Mouse (Mus musculus) granulocyte monocyte progenitor cell, adult 5-6 weeks (primary cell): ENCODE measurements at regions not wholly inside any gene's neighbourhood (a gene's known extent, or its start where the extent isn't known, plus 50 kb on each side); places are given as distances from the start of the nearest gene placed in this dataset.

Experiments used
- ATAC-seq: replicated peaks from 2 replicates; pipeline ENCODE4 v1.8.0; 2016; ENCODE audit warnings: mild to moderate bottlenecking, moderate TSS enrichment, inconsistent platforms; ENCODE audit not compliant: poor library complexity, severe bottlenecking

DNA sequence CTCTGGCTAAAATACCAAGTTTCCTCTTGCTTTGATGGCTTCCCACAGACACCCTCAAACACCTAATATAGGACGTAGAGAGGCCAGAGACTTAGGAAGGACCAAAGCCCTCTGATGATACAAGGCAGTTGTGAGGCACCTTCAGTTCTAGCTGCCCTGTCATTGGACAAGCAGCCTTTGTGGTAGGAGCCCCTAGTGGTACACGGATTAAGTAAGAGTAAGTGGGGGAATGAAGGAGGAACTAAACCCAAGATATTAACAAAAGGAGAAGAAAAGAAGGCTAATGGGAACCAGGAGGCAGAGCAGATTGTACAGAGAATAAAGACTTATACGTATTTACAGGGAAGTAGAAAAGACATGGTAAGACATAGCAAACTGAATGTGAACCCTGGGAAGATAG is 352.3 kb upstream of the Tmco5 start:
- peak; percentile 79 for ATAC-seq

DNA sequence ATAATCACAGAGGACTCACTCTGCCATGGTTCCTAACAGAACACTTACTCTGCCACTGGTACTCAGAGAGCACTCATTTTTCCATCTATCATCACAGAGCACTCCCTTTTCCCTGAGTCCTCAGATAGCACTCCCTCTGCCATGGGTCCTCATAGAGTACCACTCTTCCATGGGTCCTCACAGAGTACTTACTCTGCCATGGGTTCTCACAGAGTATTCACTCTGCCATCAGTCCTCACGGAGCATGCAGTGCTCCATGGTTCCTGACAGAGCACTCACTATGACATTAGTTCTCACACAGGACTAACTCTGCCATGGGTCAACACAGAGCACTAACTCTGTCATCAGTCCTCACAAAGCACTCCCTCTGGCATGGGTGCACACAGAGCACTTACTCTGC is 342.0 kb upstream of the Tmco5 start:
- no peak for ATAC-seq

DNA sequence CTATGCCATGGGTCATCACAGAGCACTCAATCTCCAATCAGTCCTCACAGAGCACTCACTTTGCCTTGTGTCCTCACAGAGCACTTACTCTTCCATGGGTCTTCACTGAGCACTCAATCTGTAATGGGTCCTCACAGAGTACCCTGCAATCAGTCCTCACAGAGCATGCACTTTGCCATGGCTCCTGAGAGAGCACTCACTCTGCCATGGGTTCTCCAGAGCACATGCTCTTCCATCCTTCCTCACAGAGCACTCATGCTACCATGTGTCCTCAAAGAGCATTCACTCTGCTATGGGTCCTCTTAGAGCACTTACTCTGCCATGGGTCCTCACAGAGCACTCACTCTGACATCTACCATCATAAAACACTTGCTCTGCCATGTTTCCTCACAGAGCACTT is 319.1 kb upstream of the Tmco5 start:
- no peak for ATAC-seq

DNA sequence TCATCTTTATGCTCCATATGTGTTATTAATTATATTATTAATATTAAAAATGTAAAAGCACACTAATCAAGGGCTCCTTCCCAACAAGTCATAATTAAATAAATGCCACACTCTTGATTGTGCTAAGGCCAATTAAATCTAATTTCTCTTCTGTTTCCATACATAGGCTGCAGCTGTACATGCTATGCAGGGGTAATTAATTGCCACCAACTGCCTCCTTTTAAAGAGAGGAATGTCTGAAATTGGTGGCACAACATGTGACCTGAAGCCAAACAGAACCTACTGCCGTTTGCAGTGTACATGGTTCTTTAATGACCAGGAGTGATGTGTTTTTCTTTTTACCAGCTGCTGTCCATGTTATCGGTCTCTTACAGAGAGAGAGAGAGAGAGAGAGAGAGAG is 294.5 kb upstream of the Tmco5 start:
- no peak for ATAC-seq

DNA sequence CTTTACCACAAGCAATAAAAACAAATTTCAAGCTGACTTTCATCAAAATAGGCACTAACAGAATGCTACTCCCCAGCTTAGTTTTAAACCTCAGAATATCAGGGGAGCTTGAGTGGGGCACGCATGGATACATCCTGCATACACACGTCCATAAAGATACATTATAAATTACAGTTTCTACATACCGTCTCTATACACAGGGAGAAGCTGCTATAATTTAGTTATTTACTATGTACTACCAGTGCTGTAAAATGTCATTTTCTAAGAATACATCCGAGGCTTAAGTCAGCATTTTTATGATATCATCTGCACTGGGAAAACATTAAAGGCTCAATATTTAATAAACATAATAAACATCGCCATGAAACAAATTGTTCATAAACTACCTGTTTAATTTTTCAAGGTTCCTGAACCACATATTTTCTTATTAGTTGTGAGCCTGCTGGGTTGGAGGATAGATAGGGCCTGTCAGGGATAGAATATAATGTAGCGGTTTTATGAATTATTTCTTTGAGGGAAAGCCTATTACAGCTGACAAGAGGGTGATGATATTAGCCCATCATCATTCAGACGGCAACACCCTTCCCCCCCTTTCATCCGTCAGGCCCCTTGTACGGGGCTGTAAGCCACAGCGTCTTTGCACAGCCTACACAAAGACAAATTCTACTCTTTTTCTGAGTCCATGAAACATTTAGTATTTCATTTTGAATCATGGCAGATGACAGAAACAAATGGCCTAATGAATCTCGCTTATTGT is 292.1 kb upstream of the Tmco5 start:
- ATAC-seq: no peak

DNA sequence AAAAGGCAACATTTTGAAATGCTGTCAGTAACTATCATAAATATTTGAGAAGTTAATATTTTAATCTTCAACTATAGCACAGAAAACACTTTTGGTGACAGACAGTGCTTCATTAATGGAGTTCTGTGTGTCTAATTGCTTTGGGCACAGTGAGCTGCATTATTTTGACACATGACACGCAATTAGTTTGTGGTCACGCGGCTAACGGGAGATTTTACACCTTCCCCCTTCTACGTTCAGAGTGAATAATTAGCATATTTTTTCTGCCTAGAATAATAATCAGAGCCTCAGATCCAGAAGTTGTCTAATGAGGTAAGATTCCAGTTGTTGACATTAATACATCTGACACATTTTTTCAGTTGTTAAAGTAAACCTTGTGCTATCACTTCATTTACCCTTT is 272.6 kb upstream of the Tmco5 start:
- ATAC-seq: no peak

DNA sequence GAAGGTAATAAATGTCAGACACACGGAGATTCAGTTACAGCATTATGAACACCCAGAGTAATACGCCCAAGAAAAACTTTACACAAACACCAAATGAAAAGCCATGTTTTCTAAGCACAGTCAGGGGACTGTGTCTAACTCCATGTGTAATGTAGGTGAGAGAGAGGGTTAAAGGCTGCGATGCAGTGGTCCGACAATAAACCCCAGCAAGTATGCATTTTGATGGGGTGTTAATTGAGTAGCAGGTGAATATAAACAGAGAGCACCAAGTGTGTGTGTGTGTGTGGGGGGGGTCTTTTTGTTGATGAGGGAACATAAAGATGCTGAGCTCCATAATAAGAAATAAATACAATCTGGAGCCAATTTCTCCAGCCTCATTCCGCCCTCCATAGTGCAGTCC is 238.6 kb upstream of the Tmco5 start:
- no peak for ATAC-seq

DNA sequence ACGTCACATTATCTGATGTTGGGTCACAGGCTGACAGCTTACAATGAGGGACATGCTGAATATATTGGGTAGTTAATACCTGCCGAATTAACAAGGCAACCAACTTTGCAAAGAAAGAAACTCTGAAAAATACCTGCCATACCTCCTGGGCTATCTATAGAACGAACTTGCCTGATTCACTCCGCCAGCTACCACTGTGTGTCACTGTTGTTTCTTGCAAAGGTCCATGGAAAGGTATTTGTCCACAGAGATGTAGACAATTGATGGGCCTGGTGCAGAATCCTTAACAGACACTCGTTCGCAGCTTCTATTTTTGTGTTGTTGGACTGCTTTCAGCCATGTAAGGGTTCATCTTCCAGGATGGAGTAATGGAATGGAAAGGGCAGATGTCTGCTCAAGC is 226.4 kb upstream of the Tmco5 start:
- no peak for ATAC-seq

DNA sequence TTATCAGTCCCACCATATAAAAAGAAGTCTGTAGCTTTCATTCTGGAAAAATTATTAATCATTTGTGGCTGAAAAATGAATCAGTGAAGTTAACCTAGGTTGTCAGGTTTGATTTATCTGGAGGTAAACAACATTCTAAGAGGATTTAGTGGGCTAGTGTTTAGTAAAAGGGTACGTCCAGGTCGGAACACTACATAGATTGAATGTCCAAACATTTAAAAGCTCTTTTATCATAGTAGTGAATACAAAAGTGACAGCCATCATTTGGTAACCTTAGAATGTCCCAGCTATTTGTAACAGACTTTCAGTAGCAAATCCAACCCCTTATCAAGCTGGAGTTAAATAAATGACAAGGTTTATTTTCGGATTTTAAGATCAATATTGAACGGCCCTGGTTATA is 192.7 kb upstream of the Tmco5 start:
- no peak for ATAC-seq

DNA sequence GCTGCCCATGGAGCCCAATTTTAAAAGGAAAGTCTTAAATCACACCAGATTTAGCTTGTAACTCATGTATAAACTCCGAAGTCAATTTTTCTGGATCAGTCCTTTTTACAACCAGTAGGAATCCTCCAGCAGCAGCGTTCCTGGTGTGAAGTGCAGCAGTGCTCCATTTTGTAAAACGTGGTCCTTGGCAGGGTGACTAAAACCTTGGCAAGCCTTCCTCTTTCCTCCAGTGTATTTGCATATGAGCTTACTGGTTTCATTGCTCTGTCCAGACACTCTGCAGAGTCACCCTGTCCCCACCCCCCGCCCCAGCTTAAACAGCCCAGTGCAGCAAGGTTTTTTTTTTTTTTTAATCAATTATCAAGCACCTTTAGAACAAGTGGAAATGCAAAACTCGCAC is 180.9 kb upstream of the Tmco5 start:
- no peak for ATAC-seq

DNA sequence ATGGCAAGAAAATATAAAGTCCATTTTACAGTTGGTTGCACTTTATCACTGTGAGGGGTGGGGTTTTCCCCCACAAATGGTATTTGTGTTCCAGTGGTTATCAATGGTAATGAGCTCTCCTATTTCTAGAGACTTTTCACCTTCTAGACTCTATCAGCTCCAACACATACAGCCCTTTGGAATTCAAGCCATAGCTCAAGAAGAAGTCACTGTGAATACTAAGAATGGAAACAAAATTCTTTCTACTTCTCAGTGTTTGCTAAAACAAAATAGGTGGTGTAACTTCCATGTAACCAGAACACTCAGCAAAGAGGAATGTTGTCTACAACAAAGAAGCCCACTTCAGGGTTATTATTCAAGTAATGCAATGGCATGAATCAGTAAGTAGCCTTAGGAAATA is 173.8 kb upstream of the Tmco5 start:
- no peak for ATAC-seq

DNA sequence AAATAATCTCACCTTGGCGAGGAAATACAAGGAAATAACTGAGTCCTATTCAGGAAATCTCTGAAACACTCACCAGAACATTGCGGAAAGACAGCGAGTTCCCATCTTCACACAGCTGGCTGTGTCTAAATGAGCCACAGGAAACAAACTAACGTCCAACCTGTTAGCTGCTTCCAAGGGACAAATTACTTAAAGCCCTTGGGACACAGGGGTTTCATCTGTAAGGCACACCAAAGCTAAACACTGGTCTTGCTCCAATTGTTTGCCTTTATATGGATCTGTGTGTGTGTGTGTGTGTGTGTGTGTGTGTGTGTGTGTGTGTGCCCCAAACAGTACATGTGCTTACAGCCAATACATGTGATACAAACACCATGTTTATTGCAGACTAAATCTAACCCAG is 168.9 kb upstream of the Tmco5 start:
- no peak for ATAC-seq

DNA sequence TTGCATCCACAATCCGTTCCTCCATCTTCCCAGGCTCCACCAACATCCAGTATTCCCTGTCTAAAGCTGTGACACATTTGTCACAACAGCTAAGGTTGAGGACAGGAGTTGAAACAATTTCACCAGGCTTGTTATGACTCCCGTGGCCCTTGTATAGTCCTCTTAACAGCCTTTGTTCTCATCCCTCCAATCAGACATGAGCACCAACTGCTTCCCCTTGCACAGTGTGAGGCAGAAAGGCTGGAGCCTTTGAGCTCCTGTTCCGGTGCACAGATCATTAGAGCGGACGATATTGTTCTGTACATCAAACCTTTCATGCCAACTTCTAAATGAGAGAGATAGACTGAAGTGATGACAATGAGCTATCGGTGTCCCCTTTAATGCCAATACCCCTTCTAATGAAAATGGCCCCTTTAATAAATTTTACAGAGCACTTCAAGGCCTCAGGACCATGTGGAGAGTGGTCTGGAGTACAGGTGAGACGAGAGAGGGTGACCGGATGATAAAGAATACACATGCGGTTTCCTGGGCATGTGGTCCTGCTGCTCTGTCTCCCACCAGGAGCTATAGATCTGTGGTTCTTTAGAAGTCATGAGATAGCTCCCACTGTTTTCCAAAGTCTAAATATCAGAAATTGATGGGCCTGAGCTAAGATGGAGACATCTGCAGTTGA is 161.8 kb upstream of the Tmco5 start:
- ATAC-seq: no peak

DNA sequence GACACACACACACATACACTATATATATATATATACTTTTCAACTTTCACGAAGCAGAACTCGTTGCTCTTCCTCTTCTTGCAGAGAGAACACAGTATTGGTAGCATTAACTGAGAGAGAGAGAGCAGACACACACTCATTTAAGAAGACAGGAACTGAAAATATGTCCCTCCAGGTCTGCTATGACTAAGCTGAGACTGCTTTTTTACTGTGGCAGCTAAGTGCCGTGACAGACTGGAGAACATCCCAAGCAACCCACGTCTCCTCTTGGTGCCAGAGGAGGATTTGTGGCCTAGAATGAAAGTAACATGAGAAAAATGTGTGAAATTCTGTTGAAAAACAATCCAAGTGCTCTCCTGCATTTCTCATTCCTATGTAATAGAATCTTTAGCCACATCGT is 159.9 kb upstream of the Tmco5 start:
- no peak for ATAC-seq

DNA sequence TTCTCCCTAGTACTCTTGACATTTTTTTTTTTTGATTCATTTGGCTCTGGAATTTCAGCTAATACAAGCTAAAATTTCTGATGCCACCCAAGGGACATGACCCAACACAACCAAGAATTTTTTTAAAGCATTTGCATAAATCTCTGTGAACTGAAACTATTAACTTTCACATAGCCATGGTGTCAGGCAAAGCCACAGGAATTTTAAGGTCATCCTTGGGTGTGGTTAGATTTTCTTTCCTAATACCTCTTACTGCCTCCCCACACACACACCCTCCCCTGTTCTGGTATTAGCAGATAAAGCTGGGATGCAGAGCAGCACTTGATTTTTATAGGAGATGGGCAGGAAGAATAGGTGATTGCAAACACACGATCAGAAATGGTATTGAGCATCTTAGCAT is 150.9 kb upstream of the Tmco5 start:
- no peak for ATAC-seq

DNA sequence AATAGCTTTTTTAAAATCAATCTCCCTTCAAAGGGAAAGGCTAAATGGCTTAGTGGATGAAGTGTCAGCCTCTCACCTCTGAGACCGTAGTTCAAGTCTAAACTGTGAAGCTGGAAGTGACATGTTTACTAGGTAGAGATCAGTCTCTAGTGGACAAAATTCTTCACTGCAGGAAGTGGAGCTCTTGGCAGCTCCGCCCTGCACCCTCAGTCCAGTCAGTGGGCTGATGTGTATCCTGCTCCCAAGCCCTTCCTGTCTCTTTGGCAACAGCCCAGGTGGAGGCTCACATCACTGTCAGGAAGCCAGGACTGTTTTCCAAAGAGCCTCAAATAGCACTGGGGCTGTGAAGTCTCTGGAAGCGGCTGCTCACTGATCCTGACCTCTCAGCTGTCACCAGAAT is 142.8 kb upstream of the Tmco5 start:
- no peak for ATAC-seq

DNA sequence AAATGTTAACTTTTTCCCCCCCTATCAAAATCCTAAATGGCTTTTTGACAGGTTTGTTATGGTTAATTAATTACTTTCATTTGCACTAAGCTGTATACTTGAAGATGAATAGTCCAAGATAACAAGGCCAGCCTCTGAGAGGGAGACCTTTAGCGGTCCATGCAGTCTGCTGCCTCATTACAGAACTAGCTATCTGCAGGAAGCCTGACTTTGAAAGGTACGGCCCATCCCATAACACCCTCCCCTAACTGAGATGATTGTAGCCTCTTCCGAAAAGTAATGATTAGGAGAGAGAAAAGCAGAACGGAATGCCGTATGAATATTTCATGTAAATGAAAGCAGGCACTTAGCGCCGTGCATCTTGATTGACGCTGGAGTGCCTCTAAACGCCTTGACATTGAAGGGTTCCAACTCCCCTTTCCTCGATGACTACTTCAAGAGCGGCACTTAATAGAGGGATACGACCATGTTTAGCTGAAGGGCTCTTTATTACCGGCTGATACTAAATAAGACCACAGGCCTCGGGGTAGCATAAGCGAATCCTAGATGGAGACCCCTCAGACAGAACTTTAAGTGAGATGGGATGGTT is 109.9 kb upstream of the Tmco5 start:
- ATAC-seq: no peak

DNA sequence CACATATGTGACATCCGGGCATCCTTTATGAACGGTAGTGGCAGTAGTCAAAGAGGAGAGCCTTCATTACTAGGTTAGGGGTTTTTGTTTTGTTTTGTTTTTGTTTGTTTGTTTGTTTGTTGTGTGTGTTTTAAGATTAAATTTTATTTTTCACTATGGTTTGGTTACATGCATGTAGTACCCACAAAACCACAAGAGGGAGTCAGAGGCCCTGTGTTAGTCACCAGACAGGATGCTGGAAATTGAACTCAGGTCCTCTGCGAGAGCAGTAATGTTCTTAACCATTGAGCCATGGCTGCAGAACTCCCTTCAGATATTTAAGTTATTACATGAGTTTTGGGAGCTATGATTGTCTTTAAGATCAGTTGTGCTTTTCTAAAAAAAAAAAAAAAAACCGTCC is 109.3 kb upstream of the Tmco5 start:
- ATAC-seq: no peak

DNA sequence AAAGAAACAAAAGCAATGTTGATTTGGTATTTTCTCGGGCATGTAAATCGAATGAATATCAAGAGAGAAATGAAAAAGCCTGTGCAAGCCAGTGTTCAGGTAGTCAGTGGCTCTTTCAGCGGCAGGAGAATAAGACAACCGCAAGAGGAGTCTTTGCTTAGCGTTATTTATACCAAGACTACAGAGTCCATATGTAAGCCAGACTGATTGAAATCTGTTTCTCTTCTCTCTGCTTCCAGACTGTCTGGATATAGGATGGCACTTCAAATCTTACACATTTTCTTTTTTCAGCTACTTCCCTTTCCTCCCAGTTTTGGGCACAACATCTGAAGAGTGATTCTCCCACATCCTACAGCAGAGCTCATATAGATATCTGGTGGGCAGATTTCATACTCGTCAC is 105.9 kb upstream of the Tmco5 start:
- ATAC-seq: no peak

DNA sequence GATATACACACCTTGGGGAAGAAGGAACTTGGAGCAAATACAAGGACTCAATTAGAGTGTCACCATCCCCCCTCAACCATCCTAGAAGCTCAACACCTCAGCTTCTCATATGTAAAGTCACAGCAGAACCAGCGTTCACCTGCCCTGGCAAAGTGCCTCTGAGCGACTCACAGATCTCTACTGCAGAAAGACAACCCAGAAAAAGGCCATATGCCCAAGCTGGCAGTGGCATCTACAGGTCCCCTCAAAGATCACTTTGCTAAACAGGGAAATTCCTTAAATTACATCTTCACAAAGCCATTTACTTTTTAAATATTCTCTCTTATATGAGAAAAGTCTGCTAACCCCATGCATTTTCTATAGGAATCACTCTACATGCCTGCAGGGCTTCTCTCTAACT is 78.3 kb upstream of the Tmco5 start:
- no peak for ATAC-seq

DNA sequence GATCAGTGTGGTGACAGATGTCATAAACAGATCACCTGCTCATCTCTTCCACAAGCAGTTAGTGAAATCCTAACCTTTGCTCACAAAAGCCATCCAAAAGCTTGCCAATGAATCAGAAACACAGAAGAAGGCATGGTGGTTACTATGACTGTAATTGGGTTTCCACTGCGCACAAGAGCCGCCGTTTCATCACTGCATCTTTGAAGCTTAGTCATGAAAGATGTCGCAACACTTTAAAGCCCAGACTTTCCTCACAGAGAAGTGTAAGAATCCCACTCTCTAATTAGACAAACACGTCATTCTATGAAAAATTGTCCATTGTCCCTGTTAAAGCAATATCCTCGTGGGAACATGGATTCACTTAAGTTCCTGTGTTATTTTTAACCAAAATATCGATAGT is 76.9 kb upstream of the Tmco5 start:
- peak; percentile 56 for ATAC-seq

DNA sequence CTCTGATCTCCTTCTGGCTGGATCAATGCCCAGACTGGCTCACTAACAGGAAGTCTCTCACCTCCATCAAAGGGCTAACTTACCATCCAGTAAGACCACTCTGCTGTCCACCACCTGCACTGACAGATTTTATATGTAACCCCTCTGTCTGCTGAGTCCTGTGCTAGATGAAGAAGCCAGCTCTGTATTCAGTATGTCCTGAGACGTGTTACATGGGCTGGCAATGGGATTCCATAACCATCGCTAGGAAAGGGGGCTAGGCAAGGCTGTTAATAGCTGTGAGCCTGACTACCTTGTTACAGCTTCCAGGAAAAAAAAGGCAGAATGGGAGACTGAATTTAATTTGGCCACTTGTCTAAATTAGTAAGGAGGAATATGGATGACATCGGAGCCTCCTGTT is 71.3 kb upstream of the Tmco5 start:
- ATAC-seq: no peak
